Mouse (Mus musculus) lung, adult 2 months (tissue): ENCODE measurements at regions not wholly inside any gene's neighbourhood (a gene's known extent, or its start where the extent isn't known, plus 50 kb on each side); places are given as distances from the start of the nearest gene placed in this dataset.

ENCODE experiments used
- CTCF ChIP-seq: fragments of 200-500 bp; IDR thresholded peaks from 2 replicates; pipeline ENCODE4 v1.5.1; 2011; ENCODE audit warnings: mild to moderate bottlenecking, low read length, control low read depth; ENCODE audit not compliant: insufficient read depth
- POLR2A ChIP-seq: fragments of 200-500 bp; IDR thresholded peaks from 2 replicates; pipeline ENCODE4 v1.6.1; 2011; ENCODE audit warnings: low read depth, mild to moderate bottlenecking, control low read depth, low read length, borderline replicate concordance; ENCODE audit errors: extremely low read depth

DNA sequence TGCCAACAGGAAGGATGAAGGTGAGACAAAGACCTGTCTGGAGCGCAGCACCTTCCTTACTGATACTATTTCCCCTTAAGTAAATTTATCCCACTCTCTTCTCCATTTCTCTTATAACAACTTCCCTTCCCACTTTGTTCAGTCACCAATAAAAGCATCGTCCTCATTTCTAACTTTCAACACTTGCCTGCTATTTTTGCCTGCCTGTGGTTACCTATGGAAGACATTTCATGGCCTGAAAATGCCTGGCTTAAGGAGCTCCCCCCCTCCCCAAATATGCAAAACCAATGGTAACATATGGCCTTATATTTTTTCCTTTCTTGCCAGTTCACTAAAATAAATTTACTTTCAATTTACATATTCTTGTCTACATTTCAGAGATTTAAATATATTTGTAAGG, 271.0 kb upstream of the Cxxc4 start:
- TF ChIP-seq CTCF (no peak), POLR2A (no peak)
